Comparison of ENCODE assay signal across 31 mouse cellular contexts in the genomic region with DNA sequence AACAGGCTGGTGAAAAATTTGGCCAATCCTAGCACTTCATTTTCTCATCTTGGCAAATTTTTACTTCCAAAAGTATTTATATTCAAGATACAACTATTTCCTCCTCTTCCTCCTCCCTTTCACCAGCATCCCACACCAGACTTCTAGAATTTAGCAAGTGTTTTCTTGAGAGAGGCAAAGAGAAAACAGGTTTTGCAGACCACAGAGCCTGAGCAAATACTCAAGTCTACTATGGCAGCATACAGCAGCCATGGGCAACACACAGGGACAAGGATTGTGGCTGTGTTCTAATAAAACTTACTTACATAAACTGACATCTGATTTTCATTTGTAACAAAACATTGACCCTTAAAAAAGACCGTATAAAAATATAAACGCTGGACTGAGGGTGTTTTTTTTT. TPM values are rescaled to one million over a fixed set of nuclear protein-coding genes. Genes with fewer than 3 reads are reported as not detected.
DNase-seq lines count a peak whose midpoint lies in the region; ATAC-seq and TF ChIP-seq lines count a peak whose summit lies in the region.
"Had no signal": no experiment of that assay in that cellular context is flagged by ENCODE, and none has a peak within 500 bp of the region (broad histone marks: within the 10 kb centered on the region; RNA-seq: fewer than 3 reads in every experiment).

No protein-coding gene starts in this region.

- H3K27me3 ChIP-seq in lung, postnatal 0 days (replicated peaks; ENCODE audit: insufficient read depth, low read length): no peaks in the 10 kb centered on the region
- H3K27me3 ChIP-seq in liver, embryonic 12.5 days (replicated peaks): no peaks in the 10 kb centered on the region
- no peaks in the 10 kb centered on the region for H3K27me3 ChIP-seq in liver, embryonic 14.5 days (ENCODE audit: control insufficient read depth, insufficient read depth, low read length)
- H3K27me3 ChIP-seq in liver, postnatal 0 days (ENCODE audit: insufficient read depth, low read length): no peaks in the 10 kb centered on the region
- peaks cover 6% of the 10 kb centered on the region; the same call in 1 of the 2 replicates for H3K27me3 ChIP-seq in hindbrain, embryonic 12.5 days
- H3K27me3 ChIP-seq: forebrain, embryonic 12.5 days; forebrain, embryonic 15.5 days; heart, embryonic 13.5 days had no signal

- intact Hi-C loops in left cerebral cortex, postnatal 4 days (cut with DNase I): no loop called here

- no peak overlapping the region for H3K4me2 ChIP-seq in lung, postnatal 0 days (replicated peaks; ENCODE audit: low read depth, low read length)
- H3K4me2 ChIP-seq in liver, embryonic 12.5 days: peak overlapping the region; percentile 81
- peak overlapping the region; percentile 94 for H3K4me2 ChIP-seq in liver, embryonic 14.5 days (ENCODE audit: low read depth)
- peak overlapping the region; percentile 82 for H3K4me2 ChIP-seq in liver, postnatal 0 days (ENCODE audit: low read depth, low read length)
- H3K4me2 ChIP-seq in hindbrain, embryonic 12.5 days (replicated peaks): no peak overlapping the region
- H3K4me2 ChIP-seq: forebrain, embryonic 12.5 days; forebrain, embryonic 15.5 days; heart, embryonic 13.5 days; hindbrain, embryonic 13.5 days had no signal

- H3K9me3 ChIP-seq in lung, postnatal 0 days (ENCODE audit: low read length): no peaks in the 10 kb centered on the region
- H3K9me3 ChIP-seq in liver, embryonic 12.5 days (replicated peaks): no peaks in the 10 kb centered on the region
- no peaks in the 10 kb centered on the region for H3K9me3 ChIP-seq in liver, embryonic 14.5 days (ENCODE audit: control insufficient read depth, low read length)
- no peaks in the 10 kb centered on the region for H3K9me3 ChIP-seq in liver, postnatal 0 days (ENCODE audit: low read length)
- no peaks in the 10 kb centered on the region for H3K9me3 ChIP-seq in hindbrain, embryonic 12.5 days (replicated peaks)
- H3K9me3 ChIP-seq: forebrain, embryonic 12.5 days; forebrain, embryonic 15.5 days; heart, embryonic 10.5 days; heart, embryonic 13.5 days; hindbrain, embryonic 13.5 days had no signal

- H3K4me1 ChIP-seq in lung, postnatal 0 days (ENCODE audit: insufficient read depth, low read depth, low read length): peaks cover 16% of the 10 kb centered on the region
- peaks cover 88% of the 10 kb centered on the region for H3K4me1 ChIP-seq in liver, embryonic 12.5 days
- peaks cover 69 to 81% of the 10 kb centered on the region in 2 experiments for H3K4me1 ChIP-seq in liver, embryonic 14.5 days (replicated peaks; ENCODE audit: control insufficient read depth in 2 of 2, insufficient read depth in 2 of 2, low read length in 1 of 2)
- H3K4me1 ChIP-seq in liver, postnatal 0 days (ENCODE audit: insufficient read depth): peaks cover 62% of the 10 kb centered on the region
- H3K4me1 ChIP-seq in hindbrain, embryonic 12.5 days: peaks cover 9% of the 10 kb centered on the region

- peak; percentile 52 for DNase-seq in lung, postnatal 0 days (ENCODE audit: low spot score)
- DNase-seq in lung, postnatal 14 days: no peak
- no peak for DNase-seq in liver, embryonic 14.5 days (ENCODE audit: low read depth in 3 of 3, low spot score in 3 of 3)
- no peak for DNase-seq in liver, postnatal 0 days
- DNase-seq in heart, postnatal 4 days: no peak
- DNase-seq in left cerebral cortex, postnatal 4 days: no peak
- DNase-seq: adrenal gland, adult 8-10 months; adrenal gland, postnatal 25 days; cerebellum, adult 18-20 months; cerebellum, adult 9-10 months; cerebellum, postnatal 14 days; gastrocnemius, postnatal 10 days; gastrocnemius, postnatal 36 days; heart, adult 2 months; heart, postnatal 14 days had no signal

- no peak overlapping the region for H3K4me3 ChIP-seq in lung, postnatal 0 days (ENCODE audit: low read depth, low read length)
- H3K4me3 ChIP-seq in liver, embryonic 12.5 days: no peak overlapping the region
- H3K4me3 ChIP-seq in liver, embryonic 14.5 days (ENCODE audit: insufficient read depth in 1 of 2, low read depth in 2 of 2, low read length in 2 of 2): no peak overlapping the region; a peak in 1 of 4 replicates
- H3K4me3 ChIP-seq in liver, postnatal 0 days (ENCODE audit: low read depth, low read length): no peak overlapping the region
- no peak overlapping the region for H3K4me3 ChIP-seq in hindbrain, embryonic 12.5 days
- H3K4me3 ChIP-seq: forebrain, embryonic 12.5 days; forebrain, embryonic 15.5 days; heart, adult 2 months; heart, embryonic 10.5 days; heart, embryonic 13.5 days; hindbrain, embryonic 13.5 days had no signal

- H3K27ac ChIP-seq in lung, postnatal 0 days (ENCODE audit: low read length): no peak overlapping the region
- H3K27ac ChIP-seq in liver, embryonic 12.5 days: peak overlapping the region; percentile 71
- H3K27ac ChIP-seq in liver, embryonic 14.5 days: peak overlapping the region; percentile 4; the same call in 1 of the 2 replicates
- H3K27ac ChIP-seq in liver, postnatal 0 days (ENCODE audit: low read depth): peak overlapping the region; percentile 26; the same call in 1 of the 2 replicates
- H3K27ac ChIP-seq in hindbrain, embryonic 12.5 days: no peak overlapping the region
- H3K27ac ChIP-seq: forebrain, embryonic 12.5 days; forebrain, embryonic 15.5 days; heart, adult 2 months; heart, embryonic 10.5 days; heart, embryonic 13.5 days; hindbrain, embryonic 13.5 days had no signal

- H3K9ac ChIP-seq in lung, postnatal 0 days (replicated peaks; ENCODE audit: low read depth): no peak overlapping the region
- no peak overlapping the region for H3K9ac ChIP-seq in liver, embryonic 12.5 days
- H3K9ac ChIP-seq in liver, embryonic 14.5 days (replicated peaks): peak overlapping the region; percentile 42; the same call in 1 of the 2 replicates
- no peak overlapping the region for H3K9ac ChIP-seq in liver, postnatal 0 days (replicated peaks)
- H3K9ac ChIP-seq in hindbrain, embryonic 12.5 days: no peak overlapping the region
- H3K9ac ChIP-seq: forebrain, embryonic 12.5 days; forebrain, embryonic 15.5 days; heart, embryonic 13.5 days; hindbrain, embryonic 13.5 days had no signal

- WGBS in lung, postnatal 0 days: 34% methylated on average over 2 of the region's 2 CpGs
- WGBS in liver, embryonic 12.5 days (ENCODE audit: insufficient replicate concordance): 71% methylated on average over 2 of the region's 2 CpGs
- WGBS in liver, embryonic 14.5 days (ENCODE audit: insufficient replicate concordance): 48% methylated on average over 2 of the region's 2 CpGs
- 71% methylated on average over 2 of the region's 2 CpGs for WGBS in liver, postnatal 0 days (ENCODE audit: insufficient replicate concordance)
- WGBS in hindbrain, embryonic 12.5 days: 74% methylated on average over 2 of the region's 2 CpGs

- ATAC-seq in lung, postnatal 0 days: no peak
- ATAC-seq in liver, embryonic 12.5 days: no peak
- no peak for ATAC-seq in liver, embryonic 14.5 days (ENCODE audit: insufficient read depth)
- no peak for ATAC-seq in liver, postnatal 0 days
- ATAC-seq in hindbrain, embryonic 12.5 days (ENCODE audit: low FRiP score): no peak
- ATAC-seq: activated CD4-positive, CD25-positive, alpha-beta regulatory T cell, adult 4 months; forebrain, embryonic 15.5 days; hindbrain, embryonic 16.5 days had no signal

- H3K36me3 ChIP-seq in lung, postnatal 0 days (ENCODE audit: insufficient read depth, low read length): no peaks in the 10 kb centered on the region
- H3K36me3 ChIP-seq in liver, embryonic 12.5 days: peaks cover 61% of the 10 kb centered on the region
- peaks cover 52% of the 10 kb centered on the region for H3K36me3 ChIP-seq in liver, embryonic 14.5 days (replicated peaks; ENCODE audit: control insufficient read depth, insufficient read depth, low read depth)
- peaks cover 12% of the 10 kb centered on the region; the same call in 1 of the 2 replicates for H3K36me3 ChIP-seq in liver, postnatal 0 days (replicated peaks; ENCODE audit: insufficient read depth, low read length)
- no peaks in the 10 kb centered on the region for H3K36me3 ChIP-seq in hindbrain, embryonic 12.5 days
- H3K36me3 ChIP-seq: forebrain, embryonic 12.5 days; forebrain, embryonic 15.5 days; heart, embryonic 10.5 days; hindbrain, embryonic 13.5 days had no signal

- TF ChIP-seq CTCF in lung, postnatal 0 days (IDR thresholded peaks at IDR 0.05): no peak
- TF ChIP-seq CTCF in liver, embryonic 14.5 days (IDR thresholded peaks at IDR 0.05; ENCODE audit: low read depth): no peak
- no peak for TF ChIP-seq CTCF in liver, postnatal 0 days (IDR thresholded peaks at IDR 0.05; ENCODE audit: low read depth)

- no peak for TF ChIP-seq EP300 in lung, postnatal 0 days (IDR thresholded peaks at IDR 0.05)
- TF ChIP-seq EP300 in liver, embryonic 14.5 days (IDR thresholded peaks at IDR 0.05; ENCODE audit: low read depth): no peak
- TF ChIP-seq EP300 in liver, postnatal 0 days (IDR thresholded peaks at IDR 0.05; ENCODE audit: low read depth): no peak

RNA-seq across cellular contexts. Expression of gene Stom, which starts 5.6 kb away (rescaled TPM):
- polyA plus RNA-seq in lung, postnatal 0 days (2015; fragmentation: Nextera tagmentation; extraction: Ambion mirVana): 76.9 and 86.2 TPM in 2 replicates
- 134 TPM in 2 replicates for polyA plus RNA-seq in liver, embryonic 12.5 days (2016; fragmentation: Nextera tagmentation; extraction: Ambion mirVana)
- 68.4 and 77.0 TPM in 2 replicates for polyA plus RNA-seq in liver, embryonic 14.5 days (2012; rRNA removed)
- 149 and 166 TPM in 2 replicates for polyA plus RNA-seq in liver, embryonic 14.5 days (2014; fragmentation: Nextera tagmentation; extraction: Ambion mirVana)
- 77.1 and 86.3 TPM in 2 replicates for polyA plus RNA-seq in liver, postnatal 0 days (2015; fragmentation: Nextera tagmentation; extraction: Ambion mirVana)
- 10 to 100 TPM; 48.1 to 52.2 TPM for total RNA-seq in heart, postnatal 4 days (2021)
- 16.6 and 17.0 TPM in 2 replicates for polyA plus RNA-seq in hindbrain, embryonic 12.5 days (2016; fragmentation: Nextera tagmentation; extraction: Ambion mirVana)
- 10 to 100 TPM in 1 of 2 experiments, 1 to 10 TPM in 1; 7.0 to 10.5 TPM for total RNA-seq in left cerebral cortex, postnatal 4 days (2021)

RNA-seq across cellular contexts. Expression of gene 4930568D16Rik, which starts 36.3 kb away (rescaled TPM):
- polyA plus RNA-seq in lung, postnatal 0 days (2015; fragmentation: Nextera tagmentation; extraction: Ambion mirVana): not detected in 2 replicates
- not detected in 2 replicates for polyA plus RNA-seq in liver, embryonic 12.5 days (2016; fragmentation: Nextera tagmentation; extraction: Ambion mirVana)
- not detected in 2 replicates for polyA plus RNA-seq in liver, embryonic 14.5 days (2012; rRNA removed)
- not detected in 2 replicates for polyA plus RNA-seq in liver, embryonic 14.5 days (2014; fragmentation: Nextera tagmentation; extraction: Ambion mirVana)
- not detected in 2 replicates for polyA plus RNA-seq in liver, postnatal 0 days (2015; fragmentation: Nextera tagmentation; extraction: Ambion mirVana)
- not detected for total RNA-seq in heart, postnatal 4 days (2021)
- polyA plus RNA-seq in hindbrain, embryonic 12.5 days (2016; fragmentation: Nextera tagmentation; extraction: Ambion mirVana): not detected in 2 replicates
- total RNA-seq in left cerebral cortex, postnatal 4 days (2021): not detected
- total RNA-seq: adrenal gland, adult 8-10 months; adrenal gland, postnatal 25 days; ES-E14; gastrocnemius, adult 18-20 months; gastrocnemius, postnatal 10 days; gastrocnemius, postnatal 36 days; granulocyte monocyte progenitor cell, adult 5-6 weeks; heart, adult 2 months; heart, postnatal 14 days; hematopoietic stem cell, adult 5-6 weeks had no signal
- polyA plus RNA-seq: activated CD4-positive, CD25-positive, alpha-beta regulatory T cell, adult 4 months; embryonic facial prominence, embryonic 11.5 days; embryonic facial prominence, embryonic 14.5 days; forebrain, embryonic 12.5 days; forebrain, embryonic 15.5 days; heart, adult 2 months; heart, embryonic 10.5 days; heart, embryonic 13.5 days; heart, embryonic 16.5 days; hindbrain, embryonic 13.5 days; hindbrain, embryonic 16.5 days had no signal

Comparison
In these comparisons a context has a peak if more than half of its experiments do, and no peak if none do; other contexts are left out.
1. H3K27ac ChIP-seq: peak in liver, embryonic 12.5 days (single experiment), liver, embryonic 14.5 days (single experiment) and liver, postnatal 0 days (single experiment); none in lung, postnatal 0 days (single experiment) and hindbrain, embryonic 12.5 days (single experiment).
2. H3K4me2 ChIP-seq: peak in liver, embryonic 12.5 days (single experiment), liver, embryonic 14.5 days (single experiment) and liver, postnatal 0 days (single experiment); none in lung, postnatal 0 days (single experiment) and hindbrain, embryonic 12.5 days (single experiment).